Mouse (Mus musculus) retina, adult 2 months (tissue): ENCODE results near the gene Kcnn4.
"Not testable (repeated sequence)": the region's sequence is repeated elsewhere in the genome, so short reads cannot be mapped to it uniquely, and the experiment has no call there.

Experiments used
- DNase-seq: peaks from one replicate; pipeline ENCODE4 v3.0.0-alpha.2; 2012; ENCODE audit warnings: low read depth, low spot score

Kcnn4 gene

DNA sequence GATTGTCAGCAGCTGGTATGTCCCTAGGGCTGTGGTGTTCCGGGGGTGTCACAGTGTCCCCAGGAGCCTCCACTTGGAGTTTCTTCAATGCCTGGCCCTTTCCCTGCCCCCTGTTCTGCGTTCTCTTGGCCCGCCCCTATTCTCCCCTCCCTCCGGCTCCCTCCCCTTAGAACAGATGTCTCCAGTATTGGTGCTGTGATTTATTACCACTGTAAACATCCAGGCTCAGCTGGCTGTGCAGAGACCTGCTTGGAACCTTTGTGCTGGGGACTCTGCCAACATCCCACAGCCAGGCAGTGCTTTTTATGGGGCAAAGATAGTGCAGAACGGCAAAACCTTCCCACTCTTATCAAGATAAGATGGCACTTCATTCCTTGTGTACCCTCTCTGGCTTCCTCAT, 21.0 kb downstream of the Kcnn4 start:
- no peak for DNase-seq

DNA sequence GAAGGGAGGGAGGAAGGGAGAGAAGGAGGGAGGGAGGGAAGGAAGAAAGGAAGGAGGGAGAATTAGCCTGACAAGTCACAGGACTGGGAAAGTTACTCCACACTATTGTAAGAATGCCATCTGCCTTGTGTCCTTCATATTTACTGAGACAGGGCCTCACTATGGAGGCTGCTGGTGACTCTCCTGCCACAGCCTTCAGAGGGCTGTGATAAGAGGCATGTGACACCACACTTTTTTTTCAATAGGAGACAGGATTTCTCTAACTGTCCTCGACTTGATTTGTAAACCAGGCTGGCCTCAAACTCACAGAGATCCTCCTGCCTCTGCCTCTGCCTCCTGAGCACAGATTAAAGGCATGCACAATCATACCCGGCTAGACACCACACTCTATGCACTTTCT, 21.6 kb downstream of the Kcnn4 start:
- no peak for DNase-seq

DNA sequence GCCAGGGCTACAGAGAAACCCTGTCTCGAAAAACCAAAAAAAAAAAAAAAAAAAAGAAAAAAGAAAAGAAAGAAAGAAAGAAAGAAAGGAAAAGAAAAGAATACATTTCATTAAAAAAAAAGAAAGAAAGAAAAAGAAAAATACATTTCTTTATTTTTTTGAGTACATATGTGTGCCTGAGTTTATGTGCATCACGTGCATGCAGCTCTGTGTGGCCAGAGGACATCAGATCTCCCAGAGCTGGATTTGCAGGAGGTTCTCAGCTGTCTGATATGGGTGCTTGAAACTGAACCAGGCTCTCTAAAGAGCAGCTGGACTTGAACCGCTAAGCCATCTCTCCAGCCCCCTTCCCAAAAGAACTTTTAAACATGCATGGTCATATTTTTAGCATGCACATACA, 24.0 kb downstream of the Kcnn4 start:
- no peak for DNase-seq

DNA sequence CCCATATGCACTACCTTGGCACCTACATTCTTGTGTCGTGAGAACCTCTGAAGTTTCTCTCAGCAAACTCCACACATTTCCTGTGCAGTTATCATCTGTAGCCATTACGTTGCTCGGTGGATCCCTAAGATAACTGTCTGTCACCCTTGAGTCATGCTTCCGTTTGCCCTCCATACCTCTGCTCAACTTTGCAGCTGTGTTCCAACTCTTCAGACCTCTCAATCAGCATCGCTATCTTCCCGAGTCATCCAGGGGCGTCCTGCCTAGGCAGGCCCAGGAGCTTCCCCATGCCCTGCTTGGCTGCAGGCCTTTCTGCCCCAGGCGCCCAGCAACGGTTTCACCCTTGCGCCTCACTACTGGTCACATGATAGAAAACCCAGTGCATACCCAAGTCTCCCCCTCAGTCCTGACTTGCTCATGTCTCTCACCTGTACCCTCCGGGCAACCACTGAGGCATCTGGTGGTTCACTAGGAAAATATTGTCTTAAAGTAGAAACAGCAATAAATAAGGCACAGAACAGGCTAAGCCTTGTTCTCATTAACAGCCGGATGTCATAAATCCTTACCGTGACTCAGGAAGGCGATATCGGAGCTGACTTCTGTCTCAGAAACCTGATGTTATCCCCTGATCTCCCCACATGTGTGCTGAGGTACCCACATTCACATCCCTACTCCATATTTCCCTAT, 24.6 kb downstream of the Kcnn4 start:
- no peak for DNase-seq

DNA sequence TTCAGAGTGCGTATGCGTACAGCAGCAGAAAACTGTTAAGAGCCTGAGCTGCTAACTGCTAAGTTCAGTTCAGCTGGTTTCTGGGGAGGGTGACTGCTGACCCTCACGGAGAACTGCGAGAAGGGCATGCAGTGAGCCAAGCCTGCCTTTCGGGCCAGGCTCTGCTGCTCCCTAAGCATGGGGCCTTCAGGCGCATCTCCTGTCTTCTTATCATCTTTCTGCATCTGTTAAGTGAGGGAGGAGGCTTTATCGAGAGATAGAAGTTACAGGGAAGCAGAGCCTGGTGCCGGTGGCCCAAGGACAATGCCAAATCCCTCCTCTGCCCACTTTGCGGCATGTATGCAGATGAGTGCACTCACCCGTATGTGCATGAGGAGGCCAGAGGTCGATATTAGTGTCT, 26.8 kb downstream of the Kcnn4 start:
- DNase-seq, result no peak

DNA sequence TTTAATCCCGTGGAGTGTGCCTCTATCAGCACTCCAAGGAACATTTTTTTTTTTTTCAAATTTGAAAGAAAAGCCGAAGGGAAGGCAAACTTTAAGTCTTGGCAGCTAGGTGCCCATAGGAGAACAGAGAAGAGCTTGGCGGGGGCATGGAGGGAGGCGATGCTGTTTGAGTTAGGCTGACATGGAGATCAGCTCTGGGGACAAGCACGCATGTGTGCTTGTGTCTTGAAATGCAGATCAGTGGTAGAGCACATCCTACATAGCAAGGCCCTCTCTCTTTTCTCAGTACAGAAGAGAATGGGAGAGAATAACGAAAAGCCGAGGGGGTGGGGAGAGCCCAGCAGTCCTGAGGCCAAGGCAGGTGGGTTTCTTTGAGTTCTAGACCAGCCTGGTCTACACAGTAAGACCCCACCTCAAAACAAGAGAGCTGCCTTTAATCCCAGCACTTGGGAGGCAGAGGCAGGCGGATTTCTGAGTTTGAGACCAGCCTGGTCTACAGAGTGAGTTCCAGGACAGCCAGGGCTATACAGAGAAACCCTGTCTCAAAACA, 28.4 kb downstream of the Kcnn4 start:
- DNase-seq, result no peak

DNA sequence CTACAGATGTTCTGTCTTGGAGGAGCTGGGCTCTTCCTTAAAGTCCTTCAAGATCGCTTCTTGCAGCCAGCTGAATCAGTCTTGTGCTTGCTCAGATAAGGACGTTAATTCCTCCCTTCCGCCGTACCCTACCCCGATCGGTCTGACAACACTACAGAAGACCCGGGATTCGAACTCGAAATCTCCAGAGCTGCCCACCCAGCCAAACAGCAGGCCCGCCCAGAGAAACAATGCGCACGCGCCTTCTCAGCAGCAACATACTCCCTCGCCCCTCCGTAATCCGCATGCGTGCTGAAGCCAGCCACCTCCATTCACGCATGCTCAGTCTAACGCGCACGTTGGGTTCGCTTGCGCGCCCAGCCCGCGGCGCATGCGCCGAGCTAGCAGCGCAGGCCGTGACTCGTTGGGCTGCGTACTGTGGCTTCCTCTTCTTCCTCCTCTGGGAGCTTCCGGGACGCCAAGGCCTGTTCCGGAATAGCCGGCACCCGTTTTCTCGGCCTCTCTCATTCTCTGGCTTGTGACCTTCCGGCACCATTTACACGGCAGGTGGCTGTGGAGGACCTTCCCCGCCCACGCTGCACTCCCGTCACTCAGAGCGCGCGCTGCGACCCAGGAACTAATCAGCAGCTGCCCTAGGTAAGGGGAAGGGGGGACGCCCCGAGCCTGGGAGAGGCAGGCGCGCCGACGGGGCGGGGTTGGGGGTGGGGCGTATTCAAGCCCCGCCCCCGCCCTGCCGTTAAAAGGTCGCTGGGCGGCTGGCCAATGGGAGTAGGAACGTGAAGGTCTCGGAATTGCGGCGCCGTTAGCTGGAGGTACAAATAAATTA, 29.4 kb downstream of the Kcnn4 start, which contains the start of gene Smg9:
Gene Smg9, plus strand, starts transcription at position 364 of the 826 bp plus-strand sequence.
- peak; percentile 98 for DNase-seq

DNA sequence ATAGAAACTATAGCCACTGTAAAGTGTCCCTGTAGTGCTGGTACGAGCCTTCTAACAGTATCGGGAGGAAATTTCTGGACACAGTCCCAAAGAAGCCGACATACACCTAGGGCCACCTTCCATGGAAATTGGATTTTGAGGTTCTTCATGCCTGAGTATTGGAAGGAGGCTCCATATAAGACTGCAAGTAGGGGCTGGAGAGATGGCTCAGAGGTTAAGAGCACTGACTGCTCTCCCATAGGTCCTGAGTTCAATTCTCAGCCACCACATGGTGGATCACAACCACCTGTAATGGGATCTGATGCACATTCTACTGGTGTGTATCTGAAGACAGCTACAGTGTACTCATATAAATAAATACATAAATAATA, 30.0 kb downstream of the Kcnn4 start:
- DNase-seq, result no peak

DNA sequence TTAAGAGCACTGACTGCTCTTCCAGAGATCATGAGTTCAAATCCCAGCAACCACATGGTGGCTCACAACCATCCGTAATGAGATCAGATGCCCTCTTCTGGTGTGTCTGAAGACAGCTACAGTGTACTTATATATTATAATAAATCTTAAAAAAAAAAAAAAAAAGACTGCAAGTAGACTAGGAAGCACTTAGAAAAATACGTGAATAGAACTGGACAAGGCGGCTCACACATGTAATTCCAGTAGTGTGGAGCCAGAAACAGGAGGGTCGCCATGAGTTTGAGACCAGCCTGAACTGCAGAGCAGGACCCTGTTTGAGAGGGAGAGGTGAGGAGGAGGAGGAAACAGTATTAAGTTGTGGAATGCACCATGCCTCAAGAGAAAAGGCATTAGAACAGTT, 30.4 kb downstream of the Kcnn4 start:
- not testable (repeated sequence) for DNase-seq

DNA sequence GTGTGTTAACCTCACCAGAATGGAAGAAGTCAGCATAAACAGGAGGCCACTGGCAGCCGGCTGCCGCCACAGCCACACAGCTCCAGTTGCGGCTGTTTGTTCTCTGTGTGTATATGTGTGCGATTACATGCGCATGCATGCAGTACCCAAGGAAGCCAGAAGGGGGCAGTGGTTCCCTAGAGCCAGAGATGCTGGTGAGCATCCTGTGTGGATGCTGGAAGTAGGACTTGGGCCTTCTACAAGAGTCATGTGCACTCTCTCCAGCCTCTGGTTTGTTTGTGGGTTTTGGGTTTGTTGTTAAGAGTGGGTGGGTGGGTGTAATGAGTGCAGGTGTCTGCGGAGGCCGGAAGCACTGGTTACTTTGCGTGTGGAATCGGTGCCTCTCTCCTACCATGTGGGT, 32.8 kb downstream of the Kcnn4 start:
- DNase-seq, result no peak

DNA sequence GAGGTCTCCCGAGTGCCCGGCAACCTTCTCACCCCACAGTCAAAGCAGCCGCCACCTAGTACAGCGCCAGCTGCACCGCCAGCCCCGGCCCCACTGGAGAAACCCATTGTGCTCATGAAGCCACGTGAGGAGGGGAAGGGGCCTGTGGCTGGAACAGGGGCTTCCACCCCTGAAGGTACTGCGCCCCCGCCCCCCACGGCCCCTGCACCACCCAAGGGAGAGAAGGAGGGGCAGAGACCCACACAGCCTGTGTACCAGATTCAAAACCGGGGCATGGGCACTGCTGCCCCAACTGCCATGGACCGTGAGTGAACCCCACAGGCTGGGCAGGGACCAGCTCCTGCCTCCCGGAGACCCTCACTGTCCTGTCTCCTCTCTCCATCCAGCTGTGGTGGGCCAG, 35.6 kb downstream of the Kcnn4 start:
- no peak for DNase-seq

DNA sequence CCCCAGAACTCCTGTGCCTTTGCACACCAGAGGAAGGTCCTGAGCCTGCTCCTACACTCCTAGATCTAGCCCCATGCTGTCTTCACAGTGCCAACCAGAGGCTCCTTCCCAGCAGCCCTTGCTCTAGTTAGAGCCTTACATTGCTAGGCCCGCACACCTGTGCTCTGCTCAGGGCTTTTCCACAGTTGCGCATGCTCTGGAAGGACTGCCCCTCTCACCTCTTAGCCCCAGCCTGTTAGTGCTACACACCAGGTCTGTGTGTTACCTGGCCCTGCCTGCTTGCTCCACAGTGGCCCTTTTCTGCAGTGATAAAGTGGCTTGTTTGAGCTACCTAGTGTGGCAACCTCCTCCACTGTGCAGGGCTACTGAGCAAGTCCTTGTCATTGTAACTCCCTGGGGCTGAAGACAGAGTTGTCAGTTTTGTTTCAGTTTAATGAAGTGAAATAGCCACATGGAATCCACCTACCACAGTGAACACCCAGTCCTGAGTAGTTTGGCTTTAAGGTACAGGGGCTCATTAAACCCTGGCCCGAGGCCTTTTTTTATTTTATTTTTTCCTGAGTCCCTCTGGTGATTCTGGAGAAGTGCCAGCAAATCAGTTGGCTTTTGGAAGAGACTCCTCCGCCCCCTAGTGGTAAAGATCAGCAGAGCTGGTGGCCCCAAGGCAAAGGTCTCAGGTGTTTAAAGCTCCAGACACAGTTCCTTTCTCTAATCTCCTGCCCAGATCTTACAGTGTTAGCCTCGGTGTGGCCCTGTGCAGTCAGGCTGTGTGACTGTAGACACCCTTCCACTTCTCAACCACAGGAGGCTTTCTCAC, 36.7 kb downstream of the Kcnn4 start:
- peak; percentile 71 for DNase-seq

DNA sequence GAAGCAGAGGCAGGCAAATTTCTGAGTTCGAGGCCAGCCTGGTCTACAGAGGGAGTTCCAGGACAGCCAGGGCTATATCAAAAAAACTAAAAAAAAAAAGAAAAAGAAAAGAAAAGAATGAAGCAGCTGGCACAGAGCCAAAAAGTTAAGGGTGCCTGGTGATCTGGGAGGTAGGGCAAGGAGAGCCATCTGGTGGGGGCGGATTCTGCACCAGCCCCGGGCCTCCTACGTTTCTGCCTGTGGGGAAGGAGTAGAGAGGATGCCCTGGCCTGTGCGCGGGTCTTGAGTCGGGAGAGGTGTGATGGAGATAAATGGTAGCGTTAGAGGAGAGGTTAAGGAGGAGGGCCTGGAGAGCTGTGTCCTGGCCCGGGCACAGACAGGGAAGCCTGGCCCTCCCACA, 38.1 kb downstream of the Kcnn4 start:
- no peak for DNase-seq

DNA sequence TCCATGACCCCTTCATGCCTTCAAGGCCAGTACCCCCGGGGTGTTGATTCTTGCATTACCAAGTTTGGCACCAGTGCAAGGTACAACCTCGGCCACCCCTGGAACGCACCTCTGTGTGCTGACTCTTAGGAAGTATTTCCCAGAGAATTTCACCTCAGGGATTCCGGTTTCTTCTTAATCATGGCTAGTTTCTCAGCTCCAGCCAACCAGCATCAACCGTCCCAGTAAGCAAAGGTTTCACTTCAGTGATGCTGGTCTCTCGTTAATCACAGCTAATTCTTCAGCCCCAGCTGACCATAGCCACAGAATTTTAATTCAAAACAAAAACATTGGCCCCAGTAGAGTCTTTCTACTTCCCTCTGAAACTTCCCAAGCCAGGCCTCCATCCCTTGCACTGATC, 40.1 kb downstream of the Kcnn4 start:
- DNase-seq, result no peak

DNA sequence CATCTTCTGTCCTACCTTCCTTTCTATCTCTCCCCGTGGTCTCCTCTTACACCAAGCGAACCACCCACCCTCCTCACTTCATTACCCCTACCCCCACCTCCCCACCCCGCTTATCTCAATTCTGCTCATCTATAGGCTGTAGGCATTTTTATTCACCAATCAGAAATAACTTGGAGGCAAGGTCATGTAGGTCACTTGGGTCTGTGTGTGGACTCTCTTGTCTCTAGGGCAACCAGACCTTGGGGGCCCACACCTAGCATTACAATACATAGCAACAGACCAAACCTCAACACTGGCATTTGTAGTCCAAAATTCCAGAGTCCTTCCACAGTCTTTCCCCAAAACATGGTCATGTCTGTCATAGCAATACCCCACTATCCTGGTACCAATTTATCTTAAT, 40.8 kb downstream of the Kcnn4 start:
- no peak for DNase-seq

DNA sequence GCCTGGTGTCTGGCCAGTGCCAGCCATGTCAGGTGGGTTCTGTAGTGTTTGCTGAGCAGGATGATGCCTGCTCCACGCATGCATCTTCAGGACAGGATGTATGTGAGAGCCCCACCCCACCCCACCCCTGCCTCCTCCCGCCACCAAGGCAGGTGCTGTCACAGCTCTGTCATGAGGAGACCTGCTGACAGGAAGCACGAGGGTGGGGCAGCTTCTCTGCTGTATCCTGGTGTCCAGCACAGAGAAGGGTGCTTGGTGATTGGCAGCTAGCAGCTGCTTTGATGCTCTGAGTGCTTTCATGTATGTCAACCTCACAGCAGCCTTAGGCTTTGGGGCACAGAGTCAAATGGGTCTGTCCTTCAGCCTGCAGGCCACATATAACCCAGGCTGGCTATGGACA, 43.6 kb downstream of the Kcnn4 start:
- no peak for DNase-seq

DNA sequence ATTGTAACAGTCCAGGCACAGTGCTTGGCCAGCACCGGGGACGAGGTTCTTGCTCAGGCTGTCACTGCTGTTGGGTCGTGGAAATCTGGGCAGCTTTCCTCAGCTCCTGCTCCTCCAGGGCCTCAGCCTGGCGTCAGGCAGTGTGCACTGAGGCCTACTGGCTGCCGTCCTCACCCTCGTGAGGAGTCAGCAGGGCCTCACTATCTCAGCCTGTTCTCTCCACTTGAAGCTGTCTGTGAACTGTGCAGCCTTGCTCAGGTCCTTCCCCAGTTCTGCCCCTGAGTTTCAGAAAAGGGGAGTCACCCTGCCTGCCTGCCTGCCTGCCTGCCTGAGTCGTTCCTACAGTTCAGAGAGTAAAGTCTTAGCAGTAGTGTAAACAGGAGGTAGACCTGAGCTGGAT, 45.2 kb downstream of the Kcnn4 start:
- DNase-seq, result no peak

DNA sequence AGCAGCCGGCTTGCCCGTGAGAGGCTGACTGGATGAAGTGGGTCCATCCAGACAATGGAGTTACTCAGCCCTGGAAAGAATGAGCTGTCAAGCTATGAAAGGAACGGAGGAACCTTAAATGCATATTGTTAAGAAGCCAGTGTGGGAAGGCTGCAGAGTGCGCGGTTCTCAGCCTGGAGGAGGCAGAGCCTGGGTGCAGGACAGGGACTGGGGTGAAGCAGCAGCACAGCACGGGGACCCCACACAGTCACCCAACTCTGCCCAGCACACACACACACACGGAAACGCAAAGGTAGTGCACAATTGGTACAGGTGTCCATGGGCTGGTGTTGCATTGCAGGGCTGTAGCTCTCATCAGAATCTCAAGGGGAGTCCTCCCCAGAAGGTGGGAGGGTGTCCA, 49.5 kb downstream of the Kcnn4 start:
- DNase-seq, result no peak

DNA sequence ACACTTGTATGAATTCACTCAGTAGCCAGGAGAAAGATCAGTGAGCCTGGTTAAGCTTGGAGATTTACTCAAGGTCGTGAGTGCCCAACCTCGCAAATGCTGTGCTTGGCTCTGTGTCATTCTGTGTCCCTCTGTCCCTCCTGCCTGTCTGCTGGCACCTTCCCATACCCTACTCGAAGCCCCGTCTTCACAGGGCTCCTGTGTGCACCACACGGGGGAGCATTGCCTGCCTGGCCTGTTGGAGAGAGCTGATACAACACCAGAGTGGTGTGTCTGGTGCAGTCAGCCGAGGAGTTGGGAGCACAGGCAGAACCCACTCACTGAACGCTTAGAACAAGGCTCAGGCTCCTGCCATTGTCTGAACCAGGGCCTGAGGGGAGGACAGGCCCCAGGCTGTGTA, 51.6 kb downstream of the Kcnn4 start:
- no peak for DNase-seq

DNA sequence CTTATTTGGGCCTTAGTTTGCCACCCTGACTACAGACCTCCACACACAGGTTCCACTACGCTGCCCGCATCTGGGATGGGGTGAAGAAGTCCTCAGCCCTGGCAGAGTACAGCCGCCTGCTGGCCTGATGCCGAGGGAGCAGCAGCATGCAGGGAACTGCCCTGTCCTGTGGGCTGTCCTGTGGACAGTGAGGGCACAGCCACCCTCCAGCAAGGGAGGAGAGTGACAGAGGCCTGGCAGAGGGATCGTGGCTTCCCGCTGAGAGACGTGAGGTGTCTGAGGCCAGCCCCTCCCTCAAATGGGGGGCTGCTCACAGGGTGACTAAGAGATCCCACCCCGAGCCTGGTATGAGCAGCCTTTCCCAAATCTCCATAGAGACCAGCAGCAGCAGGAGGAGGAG, 52.2 kb downstream of the Kcnn4 start:
- DNase-seq, result no peak

DNA sequence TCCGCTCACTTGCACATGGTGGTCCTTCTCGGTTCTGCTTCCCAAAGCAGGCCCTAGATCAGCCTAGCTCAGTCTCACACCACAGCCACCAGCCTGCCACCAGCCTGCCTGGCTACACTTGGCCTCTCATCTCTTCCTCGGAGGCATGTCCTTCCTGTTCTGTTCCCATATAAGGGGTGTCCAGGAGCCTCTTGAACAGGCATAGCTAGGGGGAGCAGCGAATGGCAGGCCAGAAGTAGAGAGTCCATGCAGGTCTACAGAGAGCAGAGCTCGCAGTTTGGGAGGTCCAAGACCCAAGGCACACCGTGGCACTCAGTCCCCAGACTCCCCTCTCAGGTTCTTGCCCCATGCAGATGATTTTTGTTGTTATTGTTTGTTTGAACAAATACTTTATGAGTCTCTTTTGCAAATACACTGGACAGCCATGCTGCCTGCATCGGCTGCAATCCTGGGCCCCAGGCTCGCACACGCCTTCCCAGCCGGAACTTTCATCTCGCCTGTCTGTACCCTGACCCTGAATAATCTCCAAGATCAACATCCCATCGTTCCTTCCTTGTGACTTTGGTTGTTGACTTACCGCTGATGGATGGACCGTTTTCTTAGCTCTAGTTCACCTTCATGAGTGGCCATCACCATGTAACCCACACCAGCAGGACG, 53.2 kb downstream of the Kcnn4 start:
- no peak for DNase-seq
